Mouse (Mus musculus): ENCODE measurements around the gene Grifin.

The Grifin gene

DNA sequence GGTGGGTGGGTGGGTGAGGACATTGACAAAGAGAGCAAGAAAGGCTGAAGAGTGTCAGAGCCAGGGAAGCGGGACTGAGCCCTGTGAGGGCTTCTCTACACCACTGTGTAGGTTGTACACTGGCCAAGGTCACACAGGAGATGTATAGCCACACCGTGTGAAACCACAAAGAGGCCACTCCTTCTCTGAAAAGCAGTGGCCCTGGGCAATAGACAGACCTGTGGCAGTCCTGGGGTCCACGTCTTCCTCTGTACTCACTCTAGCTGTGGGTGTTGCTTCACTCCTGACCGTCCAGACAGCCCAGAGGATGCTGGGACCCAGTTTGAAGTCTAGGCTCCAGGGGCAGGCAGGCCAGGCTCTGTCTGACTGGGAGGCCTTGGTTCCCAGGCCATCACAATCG, 30.0 kb upstream of the Grifin start:
- DNase-seq (ENCODE audit: extremely low read depth, insufficient read length, low spot score) = no peak

DNA sequence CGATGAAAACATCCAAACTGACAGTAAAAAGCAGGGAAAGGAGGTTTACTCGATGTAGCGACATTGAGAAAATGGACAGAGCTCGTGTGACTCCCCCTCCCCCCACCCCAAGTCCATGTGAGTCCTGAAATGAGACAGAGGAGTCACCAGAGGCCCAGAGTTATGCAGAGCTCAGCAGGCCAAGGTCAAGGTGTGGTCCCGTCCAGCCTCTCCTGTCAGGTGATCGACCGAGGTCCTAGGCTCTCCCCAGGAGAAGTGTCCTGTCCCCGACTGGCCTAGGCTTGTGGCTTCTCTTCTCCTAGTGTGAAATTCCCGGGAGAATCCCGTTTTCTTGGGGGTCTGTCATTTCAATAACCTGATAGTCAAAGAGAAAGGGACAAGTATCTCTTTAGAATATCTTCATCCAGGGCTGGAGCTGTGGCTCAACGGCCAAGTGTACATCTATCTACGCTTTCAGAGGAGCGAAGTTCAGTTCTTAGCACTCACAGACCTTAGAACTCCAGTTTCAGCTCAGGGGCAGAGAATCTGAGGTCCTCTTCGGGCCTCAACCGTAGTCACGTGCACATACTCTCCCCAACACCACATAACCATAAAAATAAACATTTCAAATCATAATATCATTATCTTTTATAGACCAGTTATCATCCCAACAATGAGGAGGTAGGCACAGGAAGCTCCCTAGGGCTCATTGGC, 24.4 kb upstream of the Grifin start:
- DNase-seq (ENCODE audit: extremely low read depth, insufficient read length, low spot score) = no peak

DNA sequence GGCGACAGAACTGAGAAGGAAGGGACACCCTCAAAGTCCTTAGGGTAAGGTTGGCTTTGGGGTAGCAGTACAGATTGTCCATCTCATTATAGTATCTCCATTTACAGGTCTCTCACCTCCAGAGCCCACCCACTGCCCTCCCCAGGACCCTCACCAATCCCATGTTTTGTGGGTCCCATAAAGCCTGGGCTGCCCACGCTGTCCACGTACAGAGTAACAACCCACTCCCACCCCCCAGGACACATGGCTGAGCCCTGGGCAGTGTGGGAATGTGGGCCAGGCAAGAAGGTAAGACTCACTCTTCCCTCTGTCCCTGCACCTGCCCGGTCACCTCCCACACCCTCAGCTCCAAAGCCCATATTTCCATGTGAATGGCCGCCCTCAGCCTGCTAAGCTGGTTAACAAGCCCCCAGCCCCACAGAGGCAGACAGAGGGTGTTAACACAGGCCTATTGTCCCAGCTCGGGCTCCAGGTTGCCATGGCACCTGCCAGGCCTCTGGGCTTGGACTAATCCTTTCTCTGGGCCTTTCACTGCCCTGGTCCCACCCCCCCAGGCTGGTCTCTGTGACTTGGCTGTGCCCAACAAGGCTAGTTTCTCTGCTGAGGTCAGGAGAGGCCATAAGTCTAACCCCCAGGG, 19.0 kb upstream of the Grifin start:
- no peak for DNase-seq (ENCODE audit: extremely low read depth, insufficient read length, low spot score)

DNA sequence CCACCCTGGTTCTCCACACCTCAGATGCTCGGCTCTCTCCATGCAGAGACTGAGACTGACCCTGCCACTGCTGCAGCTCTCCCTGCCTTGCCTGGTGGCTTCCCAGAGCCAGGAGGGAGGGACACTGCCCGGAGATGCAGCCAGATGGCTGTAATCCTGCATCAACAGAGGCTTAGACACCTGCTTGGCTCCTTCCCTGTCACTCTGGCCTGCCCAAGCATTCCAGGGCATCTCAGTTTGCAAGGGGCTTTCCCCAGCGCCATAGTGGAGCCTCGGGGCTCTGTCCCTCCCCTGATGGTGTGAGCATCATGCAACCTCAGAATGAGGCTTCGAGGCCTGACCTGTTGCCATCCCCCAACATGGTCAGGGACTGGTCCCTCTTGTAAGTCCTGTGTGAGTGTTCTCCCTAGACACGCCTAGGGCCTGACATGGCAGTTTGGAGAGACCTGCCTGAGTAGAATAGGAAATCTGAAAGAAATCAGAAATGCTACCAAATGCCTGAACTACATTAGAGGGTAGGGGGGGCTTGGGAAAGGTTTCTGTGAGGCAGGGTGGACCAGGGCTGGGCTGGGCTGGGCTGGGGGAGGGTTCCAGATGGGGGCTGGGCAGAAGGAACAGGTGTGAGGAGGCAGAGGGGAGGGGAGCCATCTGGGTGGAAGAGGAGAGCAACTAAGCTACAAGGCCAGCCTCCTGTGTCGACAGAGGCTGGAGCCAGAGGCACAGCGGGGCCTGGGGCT, 18.3 kb upstream of the Grifin start:
- DNase-seq (ENCODE audit: extremely low read depth, insufficient read length, low spot score) = peak; percentile 45

DNA sequence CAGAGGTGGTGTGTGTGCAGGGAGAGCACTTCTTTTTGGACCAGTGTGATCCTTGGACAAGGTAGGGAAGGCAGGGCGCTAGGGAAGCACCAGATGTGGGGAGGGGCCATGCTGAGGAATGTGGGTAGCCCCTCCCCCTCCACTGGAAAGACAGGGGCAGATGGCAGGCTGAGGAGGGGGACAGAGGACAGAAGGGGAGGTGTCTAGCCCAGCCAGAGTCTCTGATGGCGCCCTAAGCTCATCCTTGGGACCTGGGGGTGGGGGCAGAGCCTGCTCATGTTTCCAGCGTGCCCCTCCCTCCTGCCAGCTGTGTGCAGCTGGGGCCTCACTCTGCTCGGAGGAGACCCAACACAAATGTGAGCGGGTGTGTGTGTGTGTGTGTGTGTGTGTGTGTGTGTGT, 16.7 kb upstream of the Grifin start:
- DNase-seq (ENCODE audit: extremely low read depth, insufficient read length, low spot score) = no peak

DNA sequence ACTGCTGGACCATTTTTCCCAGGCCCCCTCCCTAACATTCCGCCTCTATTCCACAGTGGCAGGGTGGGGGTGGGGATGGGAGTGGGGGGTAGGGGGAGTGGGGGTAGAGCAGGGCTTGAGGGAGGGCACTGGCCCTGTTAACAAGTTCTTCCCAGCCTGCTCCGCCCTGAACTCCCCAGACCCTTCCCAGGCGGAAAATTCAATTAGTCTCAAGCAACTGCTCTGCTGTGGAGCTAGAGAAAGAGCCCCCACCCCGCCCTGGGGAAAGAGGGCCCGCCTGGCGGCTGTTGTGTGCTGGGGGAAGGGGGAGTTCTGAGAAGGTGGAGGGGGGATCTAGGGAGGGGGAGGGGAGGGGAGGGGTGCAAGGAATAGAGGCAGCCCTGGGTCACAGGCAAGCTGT, 14.9 kb upstream of the Grifin start:
- DNase-seq (ENCODE audit: extremely low read depth, insufficient read length, low spot score) = no peak

DNA sequence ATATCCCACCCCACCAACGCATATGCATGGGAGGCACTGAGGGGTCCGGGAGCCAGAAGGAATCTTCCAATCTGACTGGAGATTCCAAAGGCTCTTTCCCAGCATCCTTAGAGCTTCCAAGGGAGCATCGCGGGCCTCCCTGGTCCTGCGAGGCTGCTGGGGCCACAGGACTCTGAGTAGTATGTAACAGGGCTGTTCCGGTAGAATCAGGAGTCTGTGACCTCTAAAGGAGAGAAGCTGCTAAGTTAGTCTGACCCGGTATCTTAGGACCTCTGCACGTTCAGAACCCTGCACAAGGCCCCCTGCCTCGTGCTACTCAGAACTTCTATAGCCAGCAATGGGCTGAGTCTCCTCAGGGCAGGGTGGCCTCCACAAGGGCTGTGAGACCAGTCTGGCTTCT, 14.3 kb upstream of the Grifin start:
- DNase-seq (ENCODE audit: extremely low read depth, insufficient read length, low spot score) = no peak

DNA sequence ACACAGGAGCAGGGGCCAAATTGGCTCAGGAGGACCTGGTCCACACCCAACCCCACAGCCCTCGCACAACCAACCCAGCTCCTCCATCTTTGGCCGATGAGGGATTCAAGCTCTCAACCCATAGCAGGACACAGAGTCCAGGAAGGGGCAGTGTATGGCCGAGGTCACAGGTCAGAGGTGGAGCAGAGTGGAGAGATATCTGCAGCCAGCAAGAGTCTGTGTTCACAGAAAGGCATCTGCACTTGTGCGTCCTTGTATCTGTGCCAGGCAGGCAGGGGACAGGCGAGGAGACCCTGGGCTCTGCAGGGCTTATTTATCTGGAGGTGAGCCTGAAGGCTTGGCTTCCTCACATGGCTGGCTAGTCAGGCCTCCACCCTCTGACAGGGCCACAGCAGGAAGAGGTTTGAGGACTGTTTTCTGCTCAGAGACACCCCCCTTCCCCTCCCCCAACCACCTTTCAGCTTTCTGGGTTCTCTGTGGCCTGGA, 10.6 kb upstream of the Grifin start:
- DNase-seq (ENCODE audit: extremely low read depth, insufficient read length, low spot score) = no peak

DNA sequence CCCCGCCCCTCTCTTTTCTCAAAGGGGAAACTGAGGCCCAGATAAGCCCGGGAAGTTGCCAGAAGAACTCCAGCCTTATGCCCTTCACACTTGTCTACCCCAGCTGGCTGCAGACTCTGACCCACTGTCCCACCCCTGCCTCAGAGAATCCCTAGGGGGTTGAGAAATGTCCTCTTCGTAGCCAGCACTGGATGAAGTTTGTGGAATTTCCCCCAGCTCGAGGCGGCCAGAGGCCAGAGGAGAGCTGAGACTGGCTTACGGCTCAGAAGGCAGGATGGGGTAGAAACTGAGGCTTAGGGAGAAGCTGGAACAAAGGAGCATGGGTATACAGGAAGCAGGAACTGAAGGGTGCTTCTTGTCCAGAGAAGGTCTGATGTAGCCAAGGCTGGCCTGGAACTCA, 7.7 kb upstream of the Grifin start:
- no peak for DNase-seq (ENCODE audit: extremely low read depth, insufficient read length, low spot score)

DNA sequence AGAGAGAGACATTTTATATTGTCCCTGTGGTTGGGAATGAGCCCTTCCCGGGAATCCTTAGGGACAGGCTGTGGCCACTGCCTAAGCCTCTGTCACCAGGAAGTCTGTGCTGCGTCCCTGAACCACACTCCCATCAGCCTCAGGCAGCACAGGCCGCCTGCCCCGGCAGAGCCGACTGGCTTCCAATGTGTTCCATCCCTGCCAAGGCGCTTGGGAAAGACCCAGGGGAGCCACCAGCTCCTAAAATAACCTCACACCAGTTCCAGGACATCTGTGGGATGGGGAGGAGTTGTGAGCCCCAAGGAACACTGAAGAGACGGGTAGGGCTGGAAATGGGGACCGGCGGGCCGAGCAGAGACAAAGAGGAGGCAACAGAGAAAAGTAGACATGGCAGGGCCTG, 6.8 kb upstream of the Grifin start:
- peak; percentile 83 for DNase-seq (ENCODE audit: extremely low read depth, insufficient read length, low spot score)

DNA sequence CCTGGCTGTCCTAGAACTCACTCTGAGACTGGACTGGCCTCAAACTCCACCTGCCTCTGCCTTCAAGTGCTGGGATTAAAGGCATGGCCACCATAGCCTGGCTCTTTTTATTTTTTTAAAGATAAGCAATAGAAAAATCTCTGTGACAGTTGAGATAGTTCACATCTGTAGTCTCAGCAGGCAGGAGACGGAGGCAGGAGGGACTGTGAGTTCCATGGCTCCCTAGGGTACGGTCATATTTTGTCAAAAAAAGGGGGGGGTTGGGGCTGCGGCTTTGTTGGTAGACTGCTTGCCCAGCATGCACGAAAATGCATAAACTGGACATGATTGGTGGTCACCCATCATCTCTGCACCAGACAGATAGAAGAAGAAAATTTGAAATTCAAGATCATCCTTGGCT, 6.3 kb upstream of the Grifin start:
- DNase-seq (ENCODE audit: extremely low read depth, insufficient read length, low spot score) = no peak

DNA sequence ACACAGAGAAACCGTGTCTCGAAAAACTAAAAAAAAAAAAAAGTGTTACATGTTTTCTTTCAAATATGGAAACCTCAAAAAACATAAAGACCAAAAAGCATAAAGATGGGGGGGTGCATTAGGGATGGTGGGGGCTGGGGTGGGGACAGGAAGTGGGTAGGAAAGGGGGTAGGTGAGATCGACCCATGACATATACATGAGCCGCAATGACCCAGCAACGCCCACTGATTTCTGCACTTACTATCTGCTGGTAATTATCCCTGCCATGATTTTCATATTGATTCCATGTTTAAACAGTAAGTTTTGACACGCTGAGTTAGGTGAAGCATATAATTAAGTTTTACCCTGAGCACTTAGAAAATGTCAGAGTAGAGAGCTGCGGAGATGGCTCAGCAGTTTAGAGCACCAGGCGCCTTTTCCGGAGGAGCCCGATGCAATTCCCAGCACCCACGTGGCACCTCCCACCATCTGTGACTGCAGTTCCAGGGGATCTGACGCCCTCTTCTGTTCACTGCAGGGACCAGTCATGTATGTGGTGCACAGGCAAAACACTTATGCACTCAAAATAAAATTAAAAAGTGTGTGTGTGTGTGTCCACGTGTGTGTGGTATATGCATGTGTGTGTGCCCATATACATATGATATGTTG, 5.5 kb upstream of the Grifin start:
- no peak for DNase-seq (ENCODE audit: extremely low read depth, insufficient read length, low spot score)

DNA sequence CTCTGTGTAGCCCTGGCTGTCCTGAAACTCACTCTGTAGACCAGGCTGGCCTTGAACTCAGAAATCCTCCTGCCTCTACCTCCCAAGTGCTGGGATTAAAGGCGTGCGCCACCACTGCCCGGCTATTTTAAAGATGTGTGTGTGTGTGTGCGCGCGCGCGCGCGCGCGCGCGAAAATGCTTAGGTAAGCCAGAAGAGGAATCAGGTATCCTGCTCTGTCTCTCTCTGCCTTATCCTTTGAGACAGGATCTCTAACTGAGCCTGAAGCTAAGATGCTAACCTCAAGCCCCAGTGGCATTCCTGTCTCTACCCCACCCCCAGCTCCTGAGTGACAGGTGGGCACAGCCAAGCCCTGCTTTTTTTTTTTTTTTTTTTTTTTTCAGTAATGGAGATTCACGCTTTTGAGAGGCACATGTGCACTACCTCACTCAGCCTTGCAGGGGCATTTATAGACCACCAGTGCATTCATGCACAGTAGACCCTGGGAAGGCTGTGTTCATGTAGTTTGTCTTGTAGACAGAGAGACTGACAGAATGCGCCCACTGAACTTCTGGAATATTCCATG, 4.2 kb upstream of the Grifin start:
- DNase-seq (ENCODE audit: extremely low read depth, insufficient read length, low spot score) = no peak

DNA sequence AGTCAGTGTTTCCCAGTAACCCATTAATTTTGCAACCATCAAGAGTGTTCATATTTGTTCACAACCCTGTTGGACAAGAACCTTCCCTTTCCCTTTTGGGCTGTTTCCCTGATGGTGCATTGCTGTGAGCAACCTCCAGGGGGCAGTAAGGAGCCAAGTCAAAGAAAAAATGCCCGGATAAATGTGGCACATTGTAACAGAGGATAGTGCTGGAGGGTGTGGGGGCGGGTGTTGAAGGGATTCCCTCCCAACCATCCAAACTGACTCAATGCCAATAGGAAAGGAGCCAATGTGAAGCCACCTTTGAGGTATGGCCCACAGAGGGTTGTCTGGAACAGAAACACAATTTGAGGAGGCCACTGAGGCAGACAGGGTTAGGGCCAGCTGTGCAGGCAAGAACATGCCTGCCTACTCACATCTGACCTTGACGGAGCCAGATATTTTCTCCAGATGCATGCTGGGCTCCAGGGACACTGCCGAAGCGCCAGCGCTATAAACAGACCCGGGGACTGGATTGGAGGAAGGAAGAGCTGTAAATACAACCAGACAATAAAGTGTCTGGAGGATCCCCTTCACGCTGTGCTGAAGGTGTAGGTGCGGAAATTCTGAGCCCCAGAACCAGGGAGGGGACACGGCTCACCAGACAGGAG, 3.6 kb upstream of the Grifin start:
- peak; percentile 54 for DNase-seq (ENCODE audit: extremely low read depth, insufficient read length, low spot score)

DNA sequence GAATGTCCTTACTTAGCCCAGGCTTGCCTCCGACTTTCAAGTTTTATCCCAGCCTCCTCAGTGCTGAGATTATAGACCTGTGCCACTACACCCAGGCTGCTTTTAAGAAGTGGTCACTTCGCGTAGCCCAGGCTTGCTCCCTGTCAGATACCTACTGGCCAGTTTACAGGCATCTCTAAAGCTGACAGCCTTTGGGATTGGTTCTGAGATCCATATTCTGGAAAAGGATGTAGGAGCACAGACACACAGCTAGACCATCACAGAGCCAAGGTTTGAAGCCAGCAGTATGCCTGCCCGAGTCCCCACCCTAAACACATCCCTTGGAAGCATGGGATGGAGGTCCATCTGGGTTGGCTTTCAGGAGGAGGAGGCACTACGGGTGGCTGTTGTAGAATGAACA, 2.9 kb upstream of the Grifin start:
- DNase-seq (ENCODE audit: extremely low read depth, insufficient read length, low spot score) = no peak

DNA sequence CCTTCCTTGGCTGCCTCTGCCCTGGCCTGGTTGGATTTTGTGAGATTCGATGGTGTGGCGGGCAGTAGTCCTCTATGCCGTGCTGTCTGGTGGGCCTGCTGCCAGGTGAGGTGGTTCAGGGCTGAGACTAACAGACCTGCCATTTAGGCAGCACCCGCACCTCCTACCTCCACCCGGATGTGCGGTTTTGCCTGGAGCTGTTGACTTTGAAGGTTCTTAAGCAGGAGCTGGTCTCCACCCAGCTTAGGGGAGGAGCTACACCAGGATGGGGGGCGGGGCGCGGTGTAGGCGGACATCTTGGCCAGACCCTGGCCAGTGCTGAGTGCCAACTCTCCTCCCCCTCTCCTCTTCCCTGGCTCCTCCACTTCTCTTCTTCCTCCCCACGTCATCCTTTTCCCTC, 2.5 kb upstream of the Grifin start:
- DNase-seq (ENCODE audit: extremely low read depth, insufficient read length, low spot score) = peak; percentile 93

DNA sequence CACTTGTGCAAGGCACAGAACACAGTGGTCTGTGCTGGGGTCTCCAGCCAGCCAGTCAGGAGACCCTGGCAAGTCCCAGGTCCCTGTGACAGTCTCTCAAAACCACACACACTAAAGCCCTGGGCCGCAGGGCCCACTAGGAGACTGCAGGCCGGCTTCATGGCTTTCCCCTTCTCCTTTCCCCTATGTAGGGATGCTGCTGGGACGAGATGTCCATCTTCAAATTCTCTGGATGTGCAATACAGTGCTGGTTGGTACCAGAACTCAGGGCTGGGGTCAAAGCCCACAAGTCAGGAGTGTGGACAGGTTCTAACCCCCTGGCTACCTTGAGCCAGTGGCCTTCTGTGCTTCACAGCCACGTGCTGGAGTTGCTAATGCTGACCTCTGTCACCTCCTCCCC, 1.4 kb upstream of the Grifin start:
- no peak for DNase-seq (ENCODE audit: extremely low read depth, insufficient read length, low spot score)

DNA sequence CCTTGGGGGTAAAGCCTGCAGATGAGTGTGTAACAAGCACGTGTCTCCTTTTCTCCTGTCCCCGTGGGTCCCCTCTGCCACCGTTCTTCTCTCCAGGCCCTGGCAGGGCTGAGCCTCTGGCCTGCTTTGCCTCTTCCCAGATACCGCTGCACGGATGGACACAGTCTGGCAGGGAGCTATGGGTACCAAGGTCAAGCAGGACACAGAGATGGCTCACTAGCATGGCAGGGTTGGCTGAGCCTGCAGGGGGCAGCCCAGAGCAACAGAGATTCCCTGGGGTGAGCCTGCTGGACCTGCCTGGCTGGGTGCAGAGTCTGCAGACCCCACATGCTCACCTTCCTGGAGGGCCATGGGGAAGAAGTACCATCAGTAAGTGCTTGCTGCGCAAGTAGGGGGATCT, 985 bp upstream of the Grifin start:
- DNase-seq (ENCODE audit: extremely low read depth, insufficient read length, low spot score) = no peak

DNA sequence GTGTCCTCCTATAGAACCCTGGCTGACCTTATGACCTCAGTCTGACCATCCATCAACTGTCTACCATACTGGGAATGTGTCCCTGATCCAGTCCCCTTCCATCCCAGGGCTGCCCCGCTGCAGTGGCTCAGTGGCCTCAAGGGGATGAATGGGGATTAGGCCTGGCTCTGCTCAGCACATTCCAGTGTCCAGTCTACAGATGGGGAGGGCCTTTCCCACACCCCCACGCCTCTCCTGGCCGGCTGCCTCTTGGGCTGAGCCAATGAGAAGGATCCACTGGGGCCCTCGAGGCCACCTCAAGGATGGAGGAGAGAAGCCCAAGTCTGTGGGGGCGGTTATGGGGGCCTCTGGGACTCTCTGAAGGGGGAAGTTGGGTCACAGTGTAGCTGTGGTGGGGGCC, 580 bp upstream of the Grifin start:
- DNase-seq (ENCODE audit: extremely low read depth, insufficient read length, low spot score) = no peak

DNA sequence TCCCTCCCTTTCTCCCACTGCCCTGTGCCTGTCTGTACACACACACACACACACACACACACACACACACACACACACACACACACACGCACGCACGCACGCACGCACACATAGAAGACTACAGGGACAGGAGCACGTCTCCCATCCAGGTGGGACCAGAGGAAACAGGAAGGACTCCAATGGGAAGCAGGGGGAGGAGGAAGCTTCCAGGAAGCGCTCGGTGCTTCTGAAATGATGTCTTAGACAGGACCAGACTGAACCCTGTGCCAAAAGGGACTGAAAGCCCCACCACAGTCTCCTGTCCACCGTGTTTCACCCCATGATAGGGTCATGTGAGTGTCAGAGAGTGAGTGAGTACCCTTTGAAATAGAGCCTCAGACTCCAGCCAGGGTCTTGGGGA, 2.3 kb downstream of the Grifin start:
- DNase-seq (ENCODE audit: extremely low read depth, insufficient read length, low spot score) = no peak

DNA sequence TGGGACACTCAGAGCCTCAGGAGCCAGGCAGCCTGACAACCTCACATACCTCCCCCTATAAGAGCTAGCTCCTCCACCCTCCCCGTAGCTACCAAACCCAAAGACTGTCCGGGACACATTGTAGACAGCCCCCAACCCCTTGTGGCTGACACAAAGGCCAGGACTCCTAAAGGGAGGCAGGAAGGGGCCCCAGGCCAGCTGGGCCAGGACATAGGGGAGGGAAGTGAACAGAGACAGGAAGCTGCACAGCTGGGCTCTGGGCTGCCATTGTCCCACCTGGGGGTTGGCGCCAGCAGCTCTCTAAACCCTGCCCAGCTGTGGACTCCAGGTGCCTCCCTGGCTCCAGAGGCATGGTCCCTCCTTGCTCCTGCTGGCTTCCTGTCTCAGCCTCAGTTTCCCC, 8.0 kb downstream of the Grifin start:
- no peak for DNase-seq (ENCODE audit: extremely low read depth, insufficient read length, low spot score)

All from 3134 (cell line).